Mouse (Mus musculus): ENCODE measurements at regions not wholly inside any gene's neighbourhood (a gene's known extent, or its start where the extent isn't known, plus 50 kb on each side); places are given as distances from the start of the nearest gene placed in this dataset.

GRCm38 (mm10) chr10:19412926-19413325 is 56.6 kb downstream of the Olig3 start:
- DNase-seq (ENCODE audit: low read depth, low spot score): no peak

- no peak for DNase-seq (ENCODE audit: low read depth, low spot score)
These were observed 57.6 kb downstream of the Olig3 start for GRCm38 (mm10) chr10:19413935-19414334.

- DNase-seq (ENCODE audit: low read depth, low spot score): no peak
These were observed 58.5 kb downstream of the Olig3 start for GRCm38 (mm10) chr10:19414834-19415233.

- no peak for DNase-seq (ENCODE audit: low read depth, low spot score)
These were observed 67.7 kb downstream of the Olig3 start for GRCm38 (mm10) chr10:19424030-19424429.

- DNase-seq (ENCODE audit: low read depth, low spot score): no peak
These were observed 68.6 kb downstream of the Olig3 start for GRCm38 (mm10) chr10:19424961-19425360.

- DNase-seq (ENCODE audit: low read depth, low spot score): no peak
These were observed 70.5 kb downstream of the Olig3 start for GRCm38 (mm10) chr10:19426835-19427234.

GRCm38 (mm10) chr10:19432515-19432914 is 76.2 kb downstream of the Olig3 start:
- no peak for DNase-seq (ENCODE audit: low read depth, low spot score)

GRCm38 (mm10) chr10:19434661-19435060 is 78.3 kb downstream of the Olig3 start:
- DNase-seq (ENCODE audit: low read depth, low spot score): no peak

GRCm38 (mm10) chr10:19441807-19442206 is 85.5 kb downstream of the Olig3 start:
- no peak for DNase-seq (ENCODE audit: low read depth, low spot score)

GRCm38 (mm10) chr10:19443516-19443915 is 87.2 kb downstream of the Olig3 start:
- DNase-seq (ENCODE audit: low read depth, low spot score): no peak

GRCm38 (mm10) chr10:19448838-19449559 is 92.7 kb downstream of the Olig3 start:
- DNase-seq (ENCODE audit: low read depth, low spot score): no peak

- no peak for DNase-seq (ENCODE audit: low read depth, low spot score)
These were observed 102.7 kb downstream of the Olig3 start for GRCm38 (mm10) chr10:19459053-19459452.

GRCm38 (mm10) chr10:19459709-19460108 is 103.4 kb downstream of the Olig3 start:
- DNase-seq (ENCODE audit: low read depth, low spot score): no peak

- no peak for DNase-seq (ENCODE audit: low read depth, low spot score)
These were observed 103.8 kb downstream of the Olig3 start for GRCm38 (mm10) chr10:19460164-19460563.

GRCm38 (mm10) chr10:19463800-19464199 is 107.5 kb downstream of the Olig3 start:
- DNase-seq (ENCODE audit: low read depth, low spot score): no peak

- no peak for DNase-seq (ENCODE audit: low read depth, low spot score)
These were observed 108.2 kb downstream of the Olig3 start for GRCm38 (mm10) chr10:19464504-19464903.

GRCm38 (mm10) chr10:19471349-19472040 is 115.2 kb downstream of the Olig3 start:
- no peak for DNase-seq (ENCODE audit: low read depth, low spot score)

GRCm38 (mm10) chr10:19472066-19472465 is 115.7 kb downstream of the Olig3 start:
- DNase-seq (ENCODE audit: low read depth, low spot score): no peak

- no peak for DNase-seq (ENCODE audit: low read depth, low spot score)
These were observed 116.7 kb downstream of the Olig3 start for GRCm38 (mm10) chr10:19472949-19473535.

GRCm38 (mm10) chr10:19485537-19486135 is 106.1 kb upstream of the Ifngr1 start:
- DNase-seq (ENCODE audit: low read depth, low spot score): no peak

- DNase-seq (ENCODE audit: low read depth, low spot score): no peak
These were observed 101.2 kb upstream of the Ifngr1 start for GRCm38 (mm10) chr10:19490500-19490899.

Data from retina, postnatal 7 days (tissue).